Mouse (Mus musculus): ENCODE measurements around the gene Spg11. TPM values are rescaled to one million over a fixed set of nuclear protein-coding genes. Genes with fewer than 3 reads are reported as not detected.

The Spg11 gene
- total RNA-seq, 2 experiments from 2014 or later = 10.2 to 11.3 TPM

Small RNA genes within 50 kb of the gene (microRNA-seq; reads per million reads assigned to microRNA genes)
- not detected for gene Gm47314

Other genes with a start within 250 kb of the Spg11 start
- gene Ctdspl2, start 162.4 kb downstream of the Spg11 start, total RNA-seq (2021) = 10 to 100 TPM; 14.8 to 15.8 TPM
- gene Mageb3, start 162.3 kb downstream of the Spg11 start, total RNA-seq (2021) = not detected
- gene Eif3j1, start 89.8 kb downstream of the Spg11 start, total RNA-seq (2021) = 10 to 100 TPM; 20.0 to 21.4 TPM
- gene B2m, start 29.3 kb upstream of the Spg11 start, total RNA-seq (2021) = 100 to 1,000 TPM; 132 to 152 TPM
- gene Trim69, start 42.3 kb upstream of the Spg11 start, total RNA-seq (2021) = not detected
- not detected for gene Patl2, start 67.8 kb upstream of the Spg11 start, total RNA-seq (2021)
- not detected for gene Terb2, start 67.9 kb upstream of the Spg11 start, total RNA-seq (2021)
- 100 to 1,000 TPM; 120 to 128 TPM for gene Sord, start 116.4 kb upstream of the Spg11 start, total RNA-seq (2021)
- gene Duox2, start 180.1 kb upstream of the Spg11 start, total RNA-seq (2021) = under 1 TPM; 0.44 to 0.45 TPM
- under 1 TPM; 0.17 to 0.26 TPM for gene Duoxa2, start 180.5 kb upstream of the Spg11 start, total RNA-seq (2021)
- under 1 TPM; 0.28 to 0.29 TPM for gene Duoxa1, start 195.3 kb upstream of the Spg11 start, total RNA-seq (2021)
- gene Duox1, start 197.3 kb upstream of the Spg11 start, total RNA-seq (2021) = under 1 TPM; 0.20 to 0.23 TPM

Data from heart, postnatal 25 days (tissue).